Mouse (Mus musculus): Measurements from ENCODE around the gene Tmprss7.

Tmprss7 gene

GRCm38 (mm10) chr16:45686833-45687232 is 6.6 kb downstream of the Tmprss7 start:
- peak; percentile 95 for DNase-seq (ENCODE audit: low read depth, low spot score)

DNA sequence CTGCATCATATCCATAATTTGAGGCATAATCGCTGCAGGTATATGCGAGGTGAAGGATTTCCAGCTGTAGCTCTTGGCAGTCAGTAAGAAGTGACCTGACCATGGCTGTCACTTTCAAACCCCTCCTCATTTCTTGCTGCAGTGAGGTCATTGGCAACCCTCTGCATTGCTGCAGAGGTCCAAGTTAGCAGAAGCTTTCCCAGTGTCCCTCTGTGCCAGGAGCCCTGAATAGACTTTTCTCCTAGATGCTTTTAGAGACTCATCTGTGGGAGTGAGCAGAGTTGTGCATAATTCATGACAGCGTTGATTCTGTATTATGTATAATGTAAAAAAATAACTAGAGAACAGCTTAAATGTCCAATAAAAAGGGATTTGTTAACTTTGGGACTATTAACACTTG is 8.2 kb downstream of the Tmprss7 start:
- DNase-seq (ENCODE audit: low read depth, low spot score), result peak; percentile 65

- peak; percentile 77 for DNase-seq (ENCODE audit: low read depth, low spot score)
These were observed 8.6 kb downstream of the Tmprss7 start for GRCm38 (mm10) chr16:45684815-45685214.

DNA sequence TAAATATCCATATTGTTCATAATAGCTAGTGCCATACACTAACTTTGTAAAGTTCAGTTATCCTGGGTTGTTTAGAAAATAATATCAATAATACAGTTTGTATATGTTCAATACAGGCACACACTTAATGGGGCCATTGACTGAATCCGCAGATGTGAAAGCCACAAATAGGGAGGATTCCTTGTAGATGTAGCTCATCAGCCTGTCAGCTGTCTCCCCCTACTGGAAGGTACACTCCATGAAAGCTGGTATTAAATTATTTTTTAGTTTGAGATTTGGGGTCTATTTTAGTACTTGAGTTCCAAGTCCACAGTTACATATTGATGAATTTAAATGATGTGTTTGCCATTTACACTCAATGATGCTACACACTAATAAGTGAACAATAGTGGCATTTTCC is 17.0 kb downstream of the Tmprss7 start:
- DNase-seq (ENCODE audit: low read depth, low spot score), result peak; percentile 54

DNA sequence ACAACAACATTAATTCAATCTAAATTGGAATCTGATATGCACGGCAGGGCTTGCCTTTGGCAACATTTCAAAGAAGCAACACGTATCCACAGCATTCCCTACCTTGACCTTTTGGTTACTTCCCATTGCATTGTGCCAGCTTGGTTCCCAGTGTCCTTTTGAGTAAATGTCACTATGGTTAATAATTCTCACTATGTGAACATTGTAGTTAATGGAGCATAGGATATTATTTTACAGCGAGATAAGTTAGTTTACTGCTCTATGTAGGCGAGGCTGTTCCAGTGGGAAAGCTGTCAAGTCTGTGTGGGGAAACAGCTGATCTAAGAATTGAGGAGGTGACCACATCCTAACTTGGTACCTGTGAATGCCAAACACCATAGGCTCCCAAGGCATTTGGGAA is 23.5 kb downstream of the Tmprss7 start:
- DNase-seq (ENCODE audit: low read depth, low spot score), result peak; percentile 45

DNA sequence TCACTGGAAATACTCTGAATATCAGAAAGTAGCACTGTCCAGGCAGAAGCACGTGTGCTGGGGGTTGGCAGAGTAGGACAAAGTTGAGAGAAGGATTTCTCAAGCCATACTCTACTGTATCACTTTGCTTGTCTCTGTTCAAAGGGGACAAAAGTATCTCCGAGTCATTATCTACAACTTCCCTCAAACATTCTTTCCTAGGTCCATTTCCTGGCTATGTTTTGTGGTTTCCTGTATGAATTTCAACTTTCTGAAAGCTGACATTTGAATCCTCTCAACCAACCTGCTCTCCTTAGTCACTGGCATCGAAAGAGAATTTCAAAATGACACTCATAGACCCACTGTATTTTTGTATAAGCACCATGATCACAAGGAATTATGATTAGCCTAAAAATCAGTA is 25.3 kb downstream of the Tmprss7 start:
- DNase-seq (ENCODE audit: low read depth, low spot score), result no peak

GRCm38 (mm10) chr16:45666136-45666535 is 27.3 kb downstream of the Tmprss7 start:
- no peak for DNase-seq (ENCODE audit: low read depth, low spot score)

DNA sequence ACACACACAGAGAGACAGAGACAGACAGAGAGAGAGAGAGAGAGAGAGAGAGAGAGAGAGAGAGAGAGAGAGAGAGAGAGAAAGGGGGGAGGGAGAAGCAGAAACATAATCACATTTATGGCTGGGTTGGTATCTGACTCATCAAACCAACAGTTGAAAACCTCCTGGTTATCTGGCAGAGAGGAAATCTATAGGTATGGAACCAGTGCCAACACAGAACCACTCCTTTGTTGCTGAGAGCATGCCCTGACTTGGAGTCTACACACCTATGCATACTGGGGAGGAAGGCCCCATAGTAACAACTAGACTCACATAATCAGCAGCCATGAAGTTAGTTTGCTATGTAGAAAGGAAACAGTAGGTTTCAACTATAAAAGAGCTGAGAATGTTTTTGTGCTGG is 31.1 kb downstream of the Tmprss7 start:
- no peak for DNase-seq (ENCODE audit: low read depth, low spot score)

GRCm38 (mm10) chr16:45659596-45659995 is 33.9 kb downstream of the Tmprss7 start:
- DNase-seq (ENCODE audit: low read depth, low spot score), result peak; percentile 89

DNA sequence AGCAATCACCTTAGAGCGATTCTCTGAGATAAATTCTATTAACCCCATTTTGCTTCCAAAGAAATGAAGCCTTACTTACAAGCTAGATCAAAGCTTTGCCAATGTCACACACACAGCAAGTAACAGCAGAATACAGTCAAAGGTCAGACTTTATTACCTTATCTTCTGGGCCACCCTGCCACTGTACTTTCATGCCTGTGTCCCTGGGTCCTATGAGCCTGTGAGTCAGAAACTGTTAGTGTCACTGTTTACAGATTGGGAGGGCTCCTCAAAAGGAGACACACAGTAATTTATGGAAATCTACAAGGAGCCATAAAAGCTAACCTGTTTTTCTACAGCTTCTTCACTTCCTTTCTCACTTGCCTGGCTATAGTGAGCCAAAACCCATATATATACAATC is 35.2 kb downstream of the Tmprss7 start:
- DNase-seq (ENCODE audit: low read depth, low spot score), result no peak

DNA sequence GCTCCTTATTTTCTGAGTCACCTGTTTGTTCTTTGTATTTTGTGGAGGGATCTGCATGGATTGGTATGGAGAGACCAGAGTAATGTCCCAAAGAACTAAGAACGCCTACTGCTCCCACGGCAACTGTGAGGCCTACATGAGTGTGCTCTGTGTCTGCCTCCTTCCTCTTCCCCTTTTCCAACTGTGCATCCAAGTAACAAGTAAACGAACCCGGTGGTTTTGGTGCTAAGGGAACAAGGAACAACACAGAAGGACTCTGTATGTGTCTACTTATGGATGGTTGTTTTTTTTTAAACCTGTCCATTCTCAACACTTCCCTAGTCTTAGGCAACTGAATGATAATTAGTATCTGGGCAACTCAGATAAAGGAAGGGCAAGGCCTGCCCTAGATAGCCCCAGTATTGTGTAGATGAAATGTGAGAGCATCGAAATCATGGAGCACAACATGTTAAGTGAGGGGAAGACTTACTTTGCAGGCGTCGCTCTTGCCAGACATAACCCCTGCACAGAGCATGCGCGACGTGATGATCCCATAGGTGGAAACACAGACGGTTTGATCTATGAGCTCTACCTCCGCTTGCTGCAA is 35.8 kb downstream of the Tmprss7 start:
- DNase-seq (ENCODE audit: low read depth, low spot score), result no peak

- DNase-seq (ENCODE audit: low read depth, low spot score), result no peak
These were observed 39.0 kb downstream of the Tmprss7 start for GRCm38 (mm10) chr16:45654465-45654864.

DNA sequence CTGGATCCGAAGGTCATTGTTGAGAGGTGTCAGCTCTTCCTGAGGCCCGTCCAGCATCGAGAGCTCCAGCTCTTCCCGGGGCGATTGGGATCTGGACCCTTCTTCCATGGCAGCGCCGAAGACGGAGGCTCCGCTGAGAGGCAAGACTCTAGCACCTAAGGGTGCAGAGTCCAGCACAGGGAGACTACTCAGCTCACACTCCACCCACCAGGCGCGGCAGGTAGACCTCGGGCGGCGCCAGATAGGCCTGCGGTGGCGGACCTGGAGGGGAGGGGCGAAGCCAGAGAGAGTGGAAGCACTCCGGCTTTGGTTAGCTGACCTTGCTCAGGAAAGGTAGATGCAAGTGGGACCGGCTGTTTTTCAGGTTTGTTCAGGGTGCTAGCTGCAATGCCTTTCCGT is 39.5 kb downstream of the Tmprss7 start, which contains the start of gene BC016579:
Gene BC016579 (minus strand): TSS at position 135 of the 399 bp plus-strand sequence.
- no peak for DNase-seq (ENCODE audit: low read depth, low spot score)

- DNase-seq (ENCODE audit: low read depth, low spot score), result no peak
These were observed 40.2 kb downstream of the Tmprss7 start for GRCm38 (mm10) chr16:45653009-45653933.

GRCm38 (mm10) chr16:45651497-45651896 is 42.0 kb downstream of the Tmprss7 start:
- no peak for DNase-seq (ENCODE audit: low read depth, low spot score)

DNA sequence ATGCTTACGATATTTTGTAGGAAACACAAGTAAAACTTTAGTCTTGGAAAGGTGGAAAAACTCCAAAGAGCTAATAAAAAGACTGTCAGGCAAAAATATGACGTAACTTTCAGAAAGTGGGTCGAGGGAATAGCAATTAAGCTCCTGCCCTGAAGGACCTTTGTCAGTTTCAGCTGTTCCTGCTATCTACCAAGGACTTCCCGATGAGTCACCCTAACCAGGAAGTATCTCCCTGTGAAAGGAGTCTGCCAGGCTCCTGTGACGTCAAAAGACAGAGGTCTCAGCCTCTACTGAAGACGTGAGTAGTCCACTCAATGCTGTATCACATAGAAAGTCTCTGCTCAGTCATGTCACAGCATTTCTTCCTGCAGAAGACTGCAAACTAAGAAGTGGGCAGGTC is 49.1 kb downstream of the Tmprss7 start:
- peak; percentile 16 for DNase-seq (ENCODE audit: low read depth, low spot score)

DNA sequence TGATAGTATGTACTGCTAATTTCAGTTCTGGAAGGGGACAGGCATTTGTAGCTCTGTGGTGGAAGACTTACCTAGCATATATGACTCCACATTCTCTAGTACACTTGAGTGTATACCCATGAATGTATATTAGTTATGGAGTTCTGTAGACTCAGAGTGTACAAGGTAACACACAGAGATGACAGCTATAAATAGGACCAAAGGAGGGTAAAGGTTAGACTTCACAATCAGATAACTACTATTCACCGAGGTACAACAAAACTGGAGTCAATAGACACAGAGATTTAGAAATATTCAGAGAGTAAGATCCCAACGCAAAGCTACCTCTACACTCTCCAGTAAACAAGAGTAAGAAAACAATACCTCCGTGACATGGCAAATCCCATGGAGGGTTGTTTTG is 49.5 kb downstream of the Tmprss7 start:
- no peak for DNase-seq (ENCODE audit: low read depth, low spot score)

DNA sequence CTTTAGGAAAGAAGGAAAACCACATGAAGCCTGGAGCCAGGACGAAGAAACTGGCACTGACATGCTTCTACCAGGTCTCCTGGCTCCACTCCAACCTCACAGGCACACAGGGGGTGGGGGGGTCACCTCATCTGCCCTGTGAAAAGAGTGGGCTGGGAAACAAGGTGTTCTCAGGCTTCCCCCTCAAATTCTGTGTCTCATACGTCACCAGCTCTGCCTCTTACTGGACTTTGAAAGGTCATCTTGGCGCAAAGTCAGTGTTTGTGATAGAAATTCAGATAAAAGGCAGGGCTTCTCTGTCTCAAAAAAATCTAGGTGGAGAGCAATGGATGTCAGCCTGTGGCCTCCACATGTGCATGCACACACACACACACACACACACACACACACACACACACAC is 52.2 kb downstream of the Tmprss7 start:
- DNase-seq (ENCODE audit: low read depth, low spot score), result no peak

GRCm38 (mm10) chr16:45640070-45640762 is 53.2 kb downstream of the Tmprss7 start:
- DNase-seq (ENCODE audit: low read depth, low spot score), result no peak

- peak; percentile 35 for DNase-seq (ENCODE audit: low read depth, low spot score)
These were observed 57.6 kb downstream of the Tmprss7 start for GRCm38 (mm10) chr16:45635826-45636225.

DNA sequence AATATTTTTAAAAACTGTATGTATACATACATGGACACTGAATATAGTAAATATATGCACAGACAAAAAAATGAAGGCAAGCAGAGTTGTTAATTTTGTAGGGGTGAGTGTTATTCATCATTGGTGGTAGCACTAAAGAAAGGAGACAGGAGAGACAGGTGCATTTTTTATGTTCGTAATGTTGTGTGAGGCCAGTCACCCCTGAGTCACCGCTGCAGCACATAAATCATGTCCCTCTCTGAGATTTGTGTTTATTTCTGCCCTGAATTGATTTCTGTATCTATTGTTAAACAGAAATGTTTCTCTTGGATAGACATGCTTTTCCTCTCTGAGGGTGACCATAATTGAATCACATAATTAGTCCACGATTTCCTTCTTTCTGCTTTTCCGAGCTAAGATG is 61.0 kb downstream of the Tmprss7 start:
- DNase-seq (ENCODE audit: low read depth, low spot score), result no peak

DNA sequence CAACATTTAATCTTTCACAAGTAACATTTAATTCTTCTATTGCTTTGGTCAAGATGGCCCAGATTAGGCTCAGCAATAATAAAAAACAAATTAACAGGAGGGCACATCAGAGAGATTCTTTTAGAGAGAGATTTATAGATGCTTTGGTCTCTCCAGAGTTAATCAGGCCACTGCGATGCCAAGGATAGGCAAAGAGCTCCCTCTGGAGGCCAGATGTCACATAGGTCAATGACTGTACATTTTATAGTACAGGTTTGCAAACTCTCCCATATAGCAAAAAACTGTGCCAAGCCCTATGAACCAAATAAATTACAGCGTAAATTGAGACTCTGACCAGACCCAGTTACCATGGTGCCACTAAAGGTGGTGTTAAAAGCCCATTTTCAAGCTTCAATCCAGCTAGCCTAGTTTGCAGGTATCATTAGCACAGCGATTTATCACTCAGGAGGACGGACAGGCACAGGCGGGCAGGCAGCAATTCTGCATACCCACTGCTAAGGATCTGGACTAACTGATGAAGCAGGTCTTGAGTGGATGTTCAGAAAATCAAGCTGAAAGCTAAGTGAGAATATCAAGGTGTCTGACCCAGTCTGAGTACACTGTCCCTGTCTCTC is 63.0 kb downstream of the Tmprss7 start:
- DNase-seq (ENCODE audit: low read depth, low spot score), result peak; percentile 84

Data from brain, adult 2 months (tissue).